Mouse (Mus musculus): ENCODE measurements at regions not wholly inside any gene's neighbourhood (a gene's known extent, or its start where the extent isn't known, plus 50 kb on each side); places are given as distances from the start of the nearest gene placed in this dataset.
"Not testable (repeated sequence)": the region's sequence is repeated elsewhere in the genome, so short reads cannot be mapped to it uniquely, and the experiment has no call there.

DNA sequence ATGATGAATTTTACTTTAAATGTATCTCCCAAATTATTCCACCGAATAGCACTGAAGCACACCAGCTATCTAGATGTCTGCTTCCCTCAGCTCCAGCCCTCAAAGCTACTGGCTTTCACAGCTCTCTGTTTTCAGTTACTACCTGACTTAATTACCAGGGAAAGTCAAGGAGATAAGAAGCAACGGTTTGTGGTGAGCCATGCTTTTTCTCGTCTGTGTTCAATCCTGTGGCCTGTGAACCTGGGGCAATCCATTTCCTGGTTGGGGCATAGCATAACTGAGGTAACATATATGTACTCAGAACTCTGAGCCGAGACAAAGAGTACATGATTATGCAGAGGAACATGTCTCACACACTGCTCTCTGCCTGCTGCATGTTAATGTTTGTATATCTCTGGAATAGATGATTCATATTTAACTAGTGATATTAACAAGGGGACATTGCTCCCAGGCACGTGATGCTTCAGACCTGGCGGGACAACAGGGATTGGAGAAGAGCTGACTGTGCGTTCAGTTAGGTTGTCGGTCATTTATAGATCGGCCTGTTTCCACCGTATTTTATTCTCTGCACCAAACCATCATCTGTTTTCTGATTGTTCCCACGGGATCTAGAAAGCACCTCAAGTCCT is 453.3 kb downstream of the Dad1 start:
- no peak for DNase-seq (ENCODE audit: low read depth)

DNA sequence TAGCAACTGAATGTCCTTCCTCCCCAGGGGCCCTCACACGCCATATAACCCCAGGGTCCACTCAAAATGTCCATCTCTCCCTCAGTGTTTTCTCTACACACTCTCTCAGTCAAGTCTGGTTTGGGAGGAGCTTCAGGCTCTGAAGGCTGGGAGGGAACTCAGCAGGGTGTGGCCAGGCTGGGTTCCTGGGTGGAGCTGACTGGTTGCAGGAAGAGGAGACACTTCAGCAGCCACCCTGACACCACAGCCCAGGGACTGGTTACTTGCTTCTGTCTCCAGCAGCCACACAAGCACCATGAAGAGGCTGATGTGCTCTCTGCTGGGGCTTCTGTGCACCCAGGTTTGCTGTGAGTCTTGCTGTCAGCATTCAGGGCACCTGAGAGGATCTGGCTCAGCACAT is 458.7 kb downstream of the Dad1 start:
- peak; percentile 54 for DNase-seq (ENCODE audit: low read depth)

GRCm38 (mm10) chr14:53794527-53794926 is 459.4 kb downstream of the Dad1 start:
- DNase-seq (ENCODE audit: low read depth): no peak

DNA sequence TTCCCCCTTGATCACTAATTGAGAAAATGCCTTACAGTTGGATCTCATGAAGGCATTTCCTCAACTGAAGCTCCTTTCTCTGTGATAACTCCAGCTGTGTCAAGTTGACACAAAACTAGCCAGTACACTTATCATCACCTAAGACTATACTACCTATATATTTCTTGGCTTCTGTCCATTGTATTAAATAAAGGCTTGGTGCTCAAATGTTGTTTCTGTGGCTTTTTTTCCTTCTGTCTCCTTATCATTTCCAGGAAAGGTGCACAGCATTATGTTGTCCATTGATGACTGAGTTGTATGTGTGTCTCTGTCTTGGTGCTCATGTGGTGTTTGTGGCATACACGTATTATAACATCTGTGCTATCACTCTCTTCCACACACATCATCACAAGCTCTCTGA is 461.5 kb downstream of the Dad1 start:
- not testable (repeated sequence) for DNase-seq (ENCODE audit: low read depth)

- not testable (repeated sequence) for DNase-seq (ENCODE audit: low read depth)
These were observed 468.4 kb downstream of the Dad1 start for GRCm38 (mm10) chr14:53785547-53785946.

- DNase-seq (ENCODE audit: low read depth): no peak
These were observed 476.5 kb downstream of the Dad1 start for GRCm38 (mm10) chr14:53777375-53777774.

DNA sequence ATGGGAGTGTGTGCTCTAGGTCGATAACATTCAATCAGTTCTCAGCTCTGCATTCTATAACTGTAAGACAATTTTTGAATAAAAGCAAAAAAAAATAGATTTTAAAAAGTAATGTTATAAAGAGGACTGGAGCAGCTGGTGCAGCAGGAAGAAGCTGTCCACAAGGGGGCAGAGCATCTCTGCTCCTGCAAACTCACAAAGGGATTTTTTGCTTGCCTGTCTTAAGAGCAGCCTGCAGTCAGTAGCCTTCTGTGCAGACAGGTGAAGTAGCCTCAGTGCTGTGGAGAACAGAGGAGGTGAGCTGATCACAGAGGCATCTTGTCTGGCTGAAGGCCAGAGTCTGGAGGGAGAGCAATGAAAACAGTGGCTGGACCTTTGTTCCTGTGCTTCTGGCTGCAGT is 477.2 kb downstream of the Dad1 start:
- not testable (repeated sequence) for DNase-seq (ENCODE audit: low read depth)

GRCm38 (mm10) chr14:53766501-53766900 is 487.4 kb downstream of the Dad1 start:
- DNase-seq (ENCODE audit: low read depth): not testable (repeated sequence)

DNA sequence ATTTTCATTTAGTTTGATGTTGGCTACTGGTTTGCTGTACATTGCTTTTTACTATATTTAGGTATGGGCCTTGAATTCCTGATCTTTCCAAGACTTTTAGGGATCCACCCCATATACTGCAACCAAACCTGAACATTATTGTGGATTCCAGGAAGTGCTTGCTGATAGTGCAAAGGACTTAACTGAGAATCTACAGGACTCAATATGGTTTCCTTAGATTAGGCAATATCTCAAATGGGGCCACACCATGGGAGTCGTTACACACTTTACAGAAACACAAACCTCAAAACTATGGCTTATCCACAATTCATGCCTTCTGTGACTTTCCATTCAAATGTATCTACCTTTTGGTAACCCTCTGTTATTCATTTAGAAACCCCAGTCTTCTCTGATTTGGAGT is 488.0 kb downstream of the Dad1 start:
- DNase-seq (ENCODE audit: low read depth): peak; percentile 63

DNA sequence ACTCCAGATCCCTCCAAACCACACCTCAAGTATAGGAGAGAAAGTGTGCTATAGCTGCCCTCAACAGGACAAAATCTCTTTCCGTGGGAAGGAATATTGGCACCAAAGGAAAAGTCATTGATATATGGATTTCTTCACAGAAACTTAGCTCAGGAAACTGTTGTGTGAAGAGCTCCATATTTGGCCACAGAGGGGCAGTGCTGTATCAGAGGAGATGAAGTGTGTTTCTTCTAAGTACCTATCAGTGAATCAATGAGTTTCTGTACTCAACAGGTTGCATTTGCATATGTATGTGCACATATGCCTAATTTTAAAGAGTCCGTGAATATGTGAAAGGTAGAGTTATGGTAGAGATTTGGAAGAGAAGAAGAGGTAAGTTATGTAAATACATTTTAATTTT is 493.3 kb downstream of the Dad1 start:
- DNase-seq (ENCODE audit: low read depth): not testable (repeated sequence)

GRCm38 (mm10) chr14:53757782-53758181 is 496.1 kb downstream of the Dad1 start:
- DNase-seq (ENCODE audit: low read depth): not testable (repeated sequence)

DNA sequence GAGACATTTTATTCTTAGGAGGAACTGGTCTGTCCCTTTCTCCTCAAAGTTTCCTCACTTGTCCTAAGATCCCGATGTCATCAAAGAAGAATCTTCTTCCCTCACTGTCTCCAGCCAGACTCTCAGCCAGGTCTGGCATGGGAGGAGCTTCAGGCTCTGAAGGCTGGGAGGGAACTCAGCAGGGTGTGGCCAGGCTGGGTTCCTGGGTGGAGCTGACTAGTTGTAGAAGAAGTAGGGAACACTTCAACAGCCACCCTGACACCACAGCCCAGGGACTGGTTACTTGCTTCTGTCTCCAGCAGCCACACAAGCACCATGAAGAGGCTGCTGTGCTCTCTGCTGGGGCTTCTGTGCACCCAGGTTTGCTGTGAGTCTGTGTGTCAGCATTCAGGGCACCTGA is 496.8 kb downstream of the Dad1 start:
- not testable (repeated sequence) for DNase-seq (ENCODE audit: low read depth)

- no peak for DNase-seq (ENCODE audit: low read depth)
These were observed 503.0 kb downstream of the Dad1 start for GRCm38 (mm10) chr14:53750703-53751441.

DNA sequence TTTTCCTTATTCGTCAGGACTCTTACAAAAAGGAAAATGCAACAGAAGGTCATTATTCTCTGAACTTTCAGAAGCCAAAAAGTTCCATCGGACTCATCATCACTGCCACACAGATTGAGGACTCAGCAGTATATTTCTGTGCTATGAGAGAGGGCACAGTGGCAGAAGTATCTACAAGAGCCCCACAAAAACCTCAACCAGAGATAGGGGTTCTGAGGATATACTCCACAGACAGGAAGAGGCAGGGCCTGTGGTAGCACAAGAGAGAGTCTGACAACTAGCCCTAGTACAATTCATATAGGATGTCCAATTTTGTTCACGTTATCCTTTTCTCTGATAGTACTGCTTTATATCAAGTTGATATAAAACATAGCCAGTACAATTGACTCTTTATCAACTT is 510.4 kb downstream of the Dad1 start:
- DNase-seq (ENCODE audit: low read depth): not testable (repeated sequence)

- DNase-seq (ENCODE audit: low read depth): not testable (repeated sequence)
These were observed 511.0 kb downstream of the Dad1 start for GRCm38 (mm10) chr14:53742864-53743263.

- not testable (repeated sequence) for DNase-seq (ENCODE audit: low read depth)
These were observed 512.7 kb downstream of the Dad1 start for GRCm38 (mm10) chr14:53741246-53741645.

GRCm38 (mm10) chr14:53737962-53738361 is 515.9 kb downstream of the Dad1 start:
- DNase-seq (ENCODE audit: low read depth): not testable (repeated sequence)

GRCm38 (mm10) chr14:53736274-53736673 is 517.6 kb downstream of the Dad1 start:
- not testable (repeated sequence) for DNase-seq (ENCODE audit: low read depth)

DNA sequence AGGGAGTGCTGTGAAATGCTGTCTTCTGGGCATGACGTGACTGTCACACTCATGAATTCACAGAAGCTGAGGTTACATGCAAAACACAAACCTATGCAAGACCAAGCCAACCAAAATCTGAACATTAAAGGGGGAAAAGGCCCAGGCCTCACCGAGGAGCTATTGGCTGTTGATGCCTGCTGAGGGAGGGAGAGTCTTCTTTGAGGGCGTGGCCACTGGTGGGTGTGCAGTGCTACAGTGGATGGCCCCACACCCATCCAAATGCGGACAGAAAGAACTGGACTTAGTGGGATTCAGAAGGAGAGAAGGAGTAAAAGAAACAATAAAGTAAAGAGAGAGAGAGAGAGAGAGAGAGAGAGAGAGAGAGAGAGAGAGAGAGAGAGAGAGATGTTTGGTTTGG is 522.3 kb downstream of the Dad1 start:
- DNase-seq (ENCODE audit: low read depth): not testable (repeated sequence)

DNA sequence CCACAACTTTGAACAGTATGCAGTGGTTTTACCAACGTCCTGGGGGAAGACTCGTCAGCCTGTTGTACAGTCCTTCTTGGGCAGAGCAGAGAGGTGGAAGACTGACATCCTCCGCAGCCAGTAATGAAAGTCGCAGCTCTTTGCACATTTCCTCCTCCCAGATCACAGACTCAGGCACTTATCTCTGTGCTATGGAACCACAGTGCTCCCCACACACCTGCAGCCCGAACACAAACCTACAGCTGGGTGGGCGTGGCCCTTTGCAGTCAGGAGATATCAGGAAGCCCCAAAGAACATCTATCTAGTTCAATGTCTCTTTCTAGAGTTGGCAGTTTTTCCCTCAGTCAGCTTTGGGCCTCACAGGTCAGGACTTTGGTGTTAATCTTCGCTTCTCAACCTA is 524.0 kb downstream of the Dad1 start:
- DNase-seq (ENCODE audit: low read depth): not testable (repeated sequence)

GRCm38 (mm10) chr14:53729149-53729548 is 524.8 kb downstream of the Dad1 start:
- not testable (repeated sequence) for DNase-seq (ENCODE audit: low read depth)

GRCm38 (mm10) chr14:53726914-53727313 is 527.0 kb downstream of the Dad1 start:
- DNase-seq (ENCODE audit: low read depth): not testable (repeated sequence)

GRCm38 (mm10) chr14:53723611-53724010 is 530.3 kb downstream of the Dad1 start:
- peak; percentile 25 for DNase-seq (ENCODE audit: low read depth)

All from c-Kit-positive CD71-positive TER-119-negative erythroid progenitor cells, embryonic 14.5 days (primary cell).